Mouse (Mus musculus): ENCODE data around the gene Olfr603. TPM values are rescaled to one million over a fixed set of nuclear protein-coding genes. Genes with fewer than 3 reads are reported as not detected.

Olfr603 gene
- polyA plus RNA-seq, 1 experiment from 2014 or later: not detected

Small RNA genes within 50 kb of the gene (microRNA-seq; reads per million reads assigned to microRNA genes)
- not detected for gene Gm25774 (ENCODE audit: borderline number of aligned reads)

Other genes starting within 250 kb of the Olfr603 start
- not detected in 2 replicates for gene Olfr588-ps1, start 245.3 kb downstream of the Olfr603 start, polyA plus RNA-seq (2014; fragmentation: Nextera tagmentation; extraction: Ambion mirVana)
- gene Olfr589, start 229.8 kb downstream of the Olfr603 start, polyA plus RNA-seq (2014; fragmentation: Nextera tagmentation; extraction: Ambion mirVana): not detected in 2 replicates
- not detected in 2 replicates for gene Olfr591, start 207.8 kb downstream of the Olfr603 start, polyA plus RNA-seq (2014; fragmentation: Nextera tagmentation; extraction: Ambion mirVana)
- not detected in 2 replicates for gene Olfr592, start 201.4 kb downstream of the Olfr603 start, polyA plus RNA-seq (2014; fragmentation: Nextera tagmentation; extraction: Ambion mirVana)
- not detected in 2 replicates for gene Olfr593, start 174.3 kb downstream of the Olfr603 start, polyA plus RNA-seq (2014; fragmentation: Nextera tagmentation; extraction: Ambion mirVana)
- not detected in 2 replicates for gene Olfr594, start 169.2 kb downstream of the Olfr603 start, polyA plus RNA-seq (2014; fragmentation: Nextera tagmentation; extraction: Ambion mirVana)
- gene Usp17ld, start 133.7 kb downstream of the Olfr603 start, polyA plus RNA-seq (2014; fragmentation: Nextera tagmentation; extraction: Ambion mirVana): not detected in 2 replicates
- gene Olfr596, start 80.5 kb downstream of the Olfr603 start, polyA plus RNA-seq (2014; fragmentation: Nextera tagmentation; extraction: Ambion mirVana): not detected in 2 replicates
- not detected in 2 replicates for gene Olfr597, start 69.9 kb downstream of the Olfr603 start, polyA plus RNA-seq (2014; fragmentation: Nextera tagmentation; extraction: Ambion mirVana)
- not detected in 2 replicates for gene Olfr598, start 62.6 kb downstream of the Olfr603 start, polyA plus RNA-seq (2014; fragmentation: Nextera tagmentation; extraction: Ambion mirVana)
- gene Olfr599, start 50.3 kb downstream of the Olfr603 start, polyA plus RNA-seq (2014; fragmentation: Nextera tagmentation; extraction: Ambion mirVana): not detected in 2 replicates
- gene Olfr600, start 36.5 kb downstream of the Olfr603 start, polyA plus RNA-seq (2014; fragmentation: Nextera tagmentation; extraction: Ambion mirVana): not detected in 2 replicates
- gene Olfr601, start 23.5 kb downstream of the Olfr603 start, polyA plus RNA-seq (2014; fragmentation: Nextera tagmentation; extraction: Ambion mirVana): not detected in 2 replicates
- not detected in 2 replicates for gene Usp17lc, start 28.9 kb upstream of the Olfr603 start, polyA plus RNA-seq (2014; fragmentation: Nextera tagmentation; extraction: Ambion mirVana)
- gene Olfr605, start 59.3 kb upstream of the Olfr603 start, polyA plus RNA-seq (2014; fragmentation: Nextera tagmentation; extraction: Ambion mirVana): not detected in 2 replicates
- gene Olfr606, start 62.9 kb upstream of the Olfr603 start, polyA plus RNA-seq (2014; fragmentation: Nextera tagmentation; extraction: Ambion mirVana): not detected in 2 replicates
- not detected in 2 replicates for gene Olfr607, start 78.0 kb upstream of the Olfr603 start, polyA plus RNA-seq (2014; fragmentation: Nextera tagmentation; extraction: Ambion mirVana)
- gene Olfr608, start 83.7 kb upstream of the Olfr603 start, polyA plus RNA-seq (2014; fragmentation: Nextera tagmentation; extraction: Ambion mirVana): not detected in 2 replicates
- not detected in 2 replicates for gene Olfr609, start 111.9 kb upstream of the Olfr603 start, polyA plus RNA-seq (2014; fragmentation: Nextera tagmentation; extraction: Ambion mirVana)
- gene Olfr610, start 125.9 kb upstream of the Olfr603 start, polyA plus RNA-seq (2014; fragmentation: Nextera tagmentation; extraction: Ambion mirVana): not detected in 2 replicates
- not detected in 2 replicates for gene Olfr611, start 134.7 kb upstream of the Olfr603 start, polyA plus RNA-seq (2014; fragmentation: Nextera tagmentation; extraction: Ambion mirVana)
- gene Olfr612, start 156.5 kb upstream of the Olfr603 start, polyA plus RNA-seq (2014; fragmentation: Nextera tagmentation; extraction: Ambion mirVana): not detected in 2 replicates
- gene Olfr613, start 161.9 kb upstream of the Olfr603 start, polyA plus RNA-seq (2014; fragmentation: Nextera tagmentation; extraction: Ambion mirVana): not detected in 2 replicates
- not detected in 2 replicates for gene Olfr615, start 169.9 kb upstream of the Olfr603 start, polyA plus RNA-seq (2014; fragmentation: Nextera tagmentation; extraction: Ambion mirVana)
- gene Olfr616, start 183.0 kb upstream of the Olfr603 start, polyA plus RNA-seq (2014; fragmentation: Nextera tagmentation; extraction: Ambion mirVana): not detected in 2 replicates
- gene Olfr617, start 186.9 kb upstream of the Olfr603 start, polyA plus RNA-seq (2014; fragmentation: Nextera tagmentation; extraction: Ambion mirVana): not detected in 2 replicates
- not detected in 2 replicates for gene Olfr618, start 203.9 kb upstream of the Olfr603 start, polyA plus RNA-seq (2014; fragmentation: Nextera tagmentation; extraction: Ambion mirVana)
- gene Olfr619, start 214.4 kb upstream of the Olfr603 start, polyA plus RNA-seq (2014; fragmentation: Nextera tagmentation; extraction: Ambion mirVana): not detected in 2 replicates
- not detected in 2 replicates for gene Olfr620, start 226.4 kb upstream of the Olfr603 start, polyA plus RNA-seq (2014; fragmentation: Nextera tagmentation; extraction: Ambion mirVana)